Mouse (Mus musculus) liver, adult 2 months (tissue): ENCODE results near the gene H3f3a.

Experiments used
- CTCF ChIP-seq: fragments of 200-500 bp; IDR thresholded peaks from 2 replicates; pipeline ENCODE4 v1.5.1; 2011; ENCODE audit warnings: low read depth, low read length, control low read depth
- POLR2A ChIP-seq: fragments of 200-500 bp; IDR thresholded peaks from 2 replicates; pipeline ENCODE4 v1.6.1; 2011; ENCODE audit warnings: low read length, control low read depth; ENCODE audit not compliant: insufficient read depth; ENCODE audit errors: extremely low read depth

DNA sequence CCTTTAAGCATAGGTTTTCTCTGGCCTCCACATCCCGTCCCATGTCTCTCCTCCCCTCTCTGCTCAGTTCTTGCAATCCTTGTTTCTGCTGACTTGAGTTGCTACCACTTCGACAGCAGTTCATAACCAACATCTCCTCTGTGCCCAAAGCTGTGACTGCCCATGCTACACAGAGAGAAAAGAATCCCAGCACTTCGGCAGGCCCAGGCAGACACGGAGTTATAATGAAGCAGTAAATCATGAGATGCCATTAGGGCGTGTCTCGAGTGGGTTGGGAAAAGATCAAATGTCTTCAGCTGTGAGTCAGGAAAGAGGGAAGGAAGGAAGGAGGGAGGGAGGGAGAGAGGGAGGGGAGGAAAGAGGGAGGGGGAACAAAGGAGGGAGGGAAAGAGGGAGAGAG, 24.3 kb upstream of the H3f3a start:
- TF ChIP-seq POLR2A = no peak
- TF ChIP-seq CTCF = no peak
